Mouse (Mus musculus) ovary, adult 18-20 months (tissue): ENCODE results near the gene Rpl13a.
"Not testable (repeated sequence)": the region's sequence is repeated elsewhere in the genome, so short reads cannot be mapped to it uniquely, and the experiment has no call there.

ENCODE experiments used
- DNase-seq: peaks from one replicate; pipeline ENCODE4 v3.0.0; 2022; ENCODE audit warnings: low spot score, mixed read lengths

Rpl13a gene

DNA sequence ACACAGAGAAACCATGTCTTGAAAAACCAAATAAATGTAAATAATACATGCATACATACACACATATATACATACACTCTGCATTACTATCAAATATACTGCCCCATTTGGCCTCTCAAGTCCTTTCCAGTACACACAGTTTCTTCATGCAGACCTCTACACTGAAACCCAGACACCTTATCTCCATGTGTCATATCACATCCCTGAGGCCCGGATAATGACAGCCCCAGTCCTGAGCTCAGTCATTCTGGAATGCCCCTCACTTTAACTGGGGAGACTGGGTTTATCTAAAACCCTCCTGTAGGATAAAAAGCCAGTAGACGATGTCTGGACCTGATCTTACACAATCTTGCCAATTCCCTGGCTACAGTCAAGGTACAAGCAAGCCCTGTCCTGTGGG lies 15.1 kb downstream of the Rpl13a start:
- DNase-seq, result no peak

DNA sequence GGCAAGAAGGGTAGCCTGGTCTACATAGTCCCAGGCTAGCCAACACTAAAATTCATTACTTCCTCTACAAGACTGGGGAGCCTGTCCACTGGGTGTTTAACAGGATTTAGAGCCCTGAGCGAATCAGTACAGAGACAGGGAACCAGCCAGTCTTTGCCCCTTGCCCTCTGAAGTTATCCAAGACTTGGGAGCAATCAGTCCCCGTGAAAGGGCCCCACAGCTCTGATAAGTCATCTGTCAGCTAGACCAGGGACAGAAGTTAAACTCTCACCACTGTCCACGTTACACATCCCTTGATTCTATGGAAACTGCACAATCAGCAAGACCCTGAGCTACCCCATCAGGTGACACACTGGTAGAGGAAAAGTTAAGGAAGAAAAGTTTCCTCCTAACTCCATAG lies 16.0 kb downstream of the Rpl13a start:
- DNase-seq, result no peak

DNA sequence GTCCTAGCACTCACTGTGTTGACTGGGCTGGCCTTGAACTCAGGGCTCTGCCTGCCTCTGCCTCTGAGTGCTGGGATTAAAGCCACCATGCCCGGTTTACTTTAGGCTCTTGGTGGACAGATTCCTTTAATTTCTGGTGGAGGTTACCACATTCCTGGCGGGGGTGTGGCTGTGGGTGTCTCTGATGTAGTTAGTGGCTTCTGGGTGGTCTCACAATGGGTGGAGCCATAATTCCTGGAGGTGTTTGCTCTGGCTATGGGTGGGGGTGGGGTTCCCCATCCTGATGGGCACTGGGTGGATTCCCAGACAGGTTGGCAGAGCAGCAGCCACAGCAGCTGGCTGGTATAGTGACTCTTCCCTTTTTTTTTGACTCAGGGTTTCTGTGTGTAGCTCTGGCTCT lies 16.6 kb downstream of the Rpl13a start:
- no peak for DNase-seq

DNA sequence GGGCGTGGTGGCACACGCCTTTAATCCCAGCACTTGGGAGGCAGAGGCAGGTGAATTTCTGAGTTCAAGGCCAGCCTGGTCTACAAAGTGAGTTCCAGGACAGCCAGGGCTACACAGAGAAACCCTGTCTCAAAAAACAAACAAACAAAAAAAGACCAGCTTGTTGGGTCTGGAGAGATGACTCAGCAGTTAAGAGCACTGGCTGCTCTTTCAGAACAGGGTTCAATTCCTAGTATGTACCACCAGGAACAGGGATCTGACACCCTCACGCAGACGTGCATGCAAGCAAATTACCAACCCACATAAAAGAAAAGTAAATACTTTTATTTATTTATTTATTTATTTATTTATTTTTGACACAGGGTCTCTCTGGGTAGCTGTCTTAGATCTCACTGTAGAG lies 18.5 kb downstream of the Rpl13a start:
- not testable (repeated sequence) for DNase-seq

DNA sequence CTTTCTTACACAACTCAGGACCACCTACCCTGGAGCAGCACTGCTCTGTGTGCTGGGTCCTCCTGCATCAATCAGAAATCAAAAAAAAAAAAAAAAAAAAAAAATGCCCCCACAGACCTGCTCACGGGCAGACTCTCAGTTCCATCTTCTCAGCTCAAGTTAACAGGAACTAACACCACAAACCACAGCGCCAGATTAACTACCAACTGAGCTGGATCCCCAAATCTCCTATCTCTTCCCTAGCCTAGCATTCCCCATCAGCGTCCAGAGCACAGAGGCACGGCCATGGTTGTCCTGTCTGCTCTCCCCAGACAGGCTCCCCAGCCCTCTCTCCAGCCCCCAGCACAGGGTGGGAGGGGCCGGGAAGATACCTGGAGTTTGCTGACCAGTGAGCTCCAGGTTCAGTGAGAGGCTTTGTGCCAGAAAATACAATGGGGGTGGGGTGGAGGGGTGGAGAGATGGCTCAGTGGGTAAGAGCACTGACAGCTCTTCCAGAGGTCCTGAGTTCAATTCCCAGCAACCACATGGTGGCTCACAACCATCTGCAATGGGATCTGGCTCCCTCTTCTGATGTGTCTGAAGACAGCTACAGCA lies 21.4 kb downstream of the Rpl13a start:
- DNase-seq, result no peak

- DNase-seq, result no peak
Measured at GRCm38 (mm10) chr7:45106441-45106840, 22.1 kb downstream of the Rpl13a start.

DNA sequence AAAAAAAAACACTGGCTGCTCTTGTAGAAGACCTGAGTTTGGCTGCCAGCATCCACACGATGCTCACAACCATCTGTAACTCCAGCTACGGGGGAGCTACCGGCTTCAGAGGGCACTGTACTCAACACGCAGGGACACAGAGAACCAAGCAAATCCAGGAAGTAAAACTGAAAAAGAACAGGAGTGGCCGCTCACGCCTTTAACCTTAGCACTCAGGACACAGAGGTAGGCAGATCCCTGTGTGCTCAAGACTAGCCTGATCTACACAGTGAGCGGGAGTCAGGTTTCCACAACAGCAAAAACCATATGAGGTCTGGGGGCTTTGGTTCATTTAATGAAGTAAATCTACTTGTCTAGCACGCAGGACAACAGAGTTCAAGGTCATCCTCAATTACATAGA lies 23.1 kb downstream of the Rpl13a start:
- no peak for DNase-seq

DNA sequence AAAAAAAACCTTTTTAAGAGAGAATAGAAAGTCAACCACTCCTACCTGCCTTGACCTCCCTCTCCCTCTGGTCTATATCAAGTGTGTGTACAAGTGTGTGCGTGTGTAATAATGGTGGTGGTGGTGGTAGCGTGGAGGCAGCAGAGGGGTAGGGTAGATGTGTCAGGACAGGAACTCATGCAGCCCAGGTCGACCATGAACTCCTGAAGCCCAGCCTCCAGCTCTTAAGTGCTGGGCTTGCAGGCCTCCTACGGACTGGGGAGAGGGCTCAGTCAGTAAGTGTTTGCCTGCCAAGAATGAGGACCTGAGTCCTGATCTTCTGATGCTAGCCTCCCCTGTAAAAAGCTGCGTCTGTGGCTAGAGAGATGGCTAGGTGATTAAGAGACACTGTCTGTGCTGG lies 23.6 kb downstream of the Rpl13a start:
- DNase-seq, result no peak

DNA sequence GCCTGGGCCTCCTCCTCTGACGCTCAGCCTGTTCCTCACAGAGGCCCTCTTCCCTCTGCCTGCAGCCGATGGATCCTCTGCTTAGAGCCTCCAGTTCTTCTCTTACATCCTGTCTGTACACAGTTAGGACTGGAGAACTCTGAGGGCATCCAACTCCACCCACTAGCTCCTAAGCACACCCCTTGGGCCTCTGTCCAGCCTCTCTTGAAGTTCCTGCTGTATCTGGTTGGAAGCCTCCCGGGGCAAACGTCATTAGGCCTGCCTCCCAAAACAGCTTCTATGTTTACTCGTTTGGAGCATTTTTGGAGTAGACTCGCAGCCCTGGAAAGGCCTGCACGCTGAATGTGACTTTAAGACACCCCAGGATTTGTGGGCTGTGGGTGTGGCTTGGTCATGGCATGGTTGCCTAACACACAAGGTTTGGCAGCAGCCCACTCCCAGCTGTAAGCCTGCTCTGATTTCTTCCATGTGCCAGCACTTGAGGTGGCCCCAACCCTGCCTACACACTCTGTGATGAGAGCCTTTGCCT lies 24.8 kb downstream of the Rpl13a start, which contains the start of gene Fcgrt:
Gene Fcgrt (minus strand): TSS at position 200 of the 529 bp plus-strand sequence.
- DNase-seq, result peak; percentile 94

- no peak for DNase-seq
Measured at GRCm38 (mm10) chr7:45102940-45103585, 25.5 kb downstream of the Rpl13a start.

DNA sequence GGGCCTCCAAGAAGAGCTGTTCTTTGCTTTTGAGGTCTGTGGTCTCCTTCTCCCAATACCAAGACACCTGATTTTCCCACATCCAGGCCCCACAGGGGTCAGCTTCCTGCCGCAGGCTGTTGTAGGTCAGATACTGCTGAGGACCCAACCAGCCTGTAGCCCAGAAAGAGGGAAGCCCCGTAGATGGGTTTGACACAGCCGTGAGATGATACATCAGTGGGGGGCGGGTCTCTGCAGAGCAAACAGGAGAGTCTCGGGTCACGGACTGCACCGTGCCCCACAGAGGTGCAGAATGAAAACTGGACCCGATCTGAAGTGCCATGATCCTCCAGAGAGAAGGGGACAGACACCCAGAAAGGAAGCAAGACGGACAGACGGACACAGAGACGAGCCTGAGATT lies 26.1 kb downstream of the Rpl13a start:
- DNase-seq, result no peak

DNA sequence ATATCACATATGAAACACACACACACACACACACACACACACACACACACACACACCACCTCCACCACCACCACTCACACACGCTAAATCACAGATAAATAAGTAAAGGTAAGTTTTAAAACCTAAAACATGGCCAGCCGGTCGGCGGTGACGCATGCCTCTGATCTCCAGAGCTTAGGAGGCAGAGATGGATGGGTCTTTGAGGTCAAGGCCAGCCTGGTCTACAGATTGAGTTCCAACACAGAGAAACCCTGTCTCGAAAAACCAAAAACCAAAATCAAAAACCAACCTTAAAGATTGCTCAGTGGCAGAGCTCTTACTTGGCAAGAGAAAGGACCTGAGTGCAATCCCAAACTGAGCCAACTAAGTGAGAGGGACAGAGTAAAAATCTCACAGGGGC lies 28.5 kb downstream of the Rpl13a start:
- no peak for DNase-seq

DNA sequence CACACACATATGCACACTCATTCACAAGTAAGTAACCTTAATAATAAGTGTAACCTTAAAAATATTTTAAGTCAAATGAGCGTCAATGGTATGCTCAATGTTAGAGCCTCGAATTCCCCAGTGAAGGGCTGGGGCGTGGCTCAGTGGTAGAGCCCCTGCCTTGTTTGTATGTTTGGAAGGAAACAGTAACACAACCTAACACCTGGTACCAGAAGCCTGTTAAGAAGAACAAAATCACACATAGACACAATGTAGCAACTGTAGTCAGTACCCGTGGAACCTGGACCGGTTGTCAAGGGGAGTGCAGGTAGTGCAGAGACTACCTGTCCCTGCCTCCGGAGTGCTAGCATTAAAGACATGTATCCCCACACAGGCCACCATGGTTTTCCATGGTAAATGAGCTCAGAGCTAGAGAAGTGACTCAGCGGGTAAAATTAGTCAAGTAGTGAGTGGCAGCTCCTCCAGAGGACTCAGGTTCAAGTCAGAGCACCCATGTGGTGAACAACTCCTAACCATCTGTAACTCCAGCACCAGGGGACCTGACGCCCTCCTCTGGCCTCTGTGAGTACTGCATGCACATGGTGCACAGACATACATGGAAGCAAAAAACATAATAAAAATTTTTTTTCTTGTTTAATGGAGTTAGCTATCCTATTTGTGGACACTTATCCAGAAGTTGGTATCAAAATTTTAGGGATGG lies 29.9 kb downstream of the Rpl13a start:
- DNase-seq, result no peak

- DNase-seq, result no peak
Measured at GRCm38 (mm10) chr7:45097479-45097878, 31.1 kb downstream of the Rpl13a start.

DNA sequence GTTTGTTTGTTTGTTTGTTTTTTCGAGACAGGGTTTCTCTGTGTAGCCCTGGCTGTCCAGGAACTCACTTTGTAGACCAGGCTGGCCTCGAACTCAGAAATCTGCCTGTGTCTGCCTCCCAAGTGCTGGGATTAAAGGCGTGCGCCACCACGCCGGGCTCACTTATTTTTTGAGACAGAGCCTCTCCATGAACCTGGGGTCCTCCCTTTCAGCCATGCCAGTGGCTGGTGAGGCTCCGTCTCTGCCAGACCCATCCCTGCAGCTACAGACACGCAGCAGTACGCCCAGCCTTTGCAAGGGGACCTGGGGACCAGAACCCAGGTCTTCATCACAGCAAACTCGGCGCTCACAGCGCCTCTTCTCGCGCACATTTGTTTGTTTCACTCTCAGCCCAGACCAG lies 32.6 kb downstream of the Rpl13a start:
- DNase-seq, result not testable (repeated sequence)

DNA sequence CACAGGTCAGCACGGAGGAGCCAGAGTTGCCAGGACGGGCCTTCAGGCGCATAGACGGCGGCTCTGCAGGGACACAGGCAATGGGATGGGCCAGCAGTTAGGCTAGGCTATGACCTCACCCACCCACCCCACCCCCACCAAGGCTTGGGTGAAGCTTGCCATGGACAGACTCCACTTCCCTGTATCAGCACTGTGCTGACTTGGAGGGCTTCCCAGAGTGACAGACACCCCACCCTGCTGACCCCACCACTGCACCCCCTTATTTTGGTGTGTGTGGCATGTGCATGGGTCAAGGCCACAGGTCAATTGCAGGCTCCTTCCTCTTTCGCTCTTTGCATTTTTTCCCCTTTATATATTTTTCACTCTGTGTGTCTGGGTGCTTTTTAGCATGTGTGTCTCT lies 33.2 kb downstream of the Rpl13a start:
- no peak for DNase-seq

DNA sequence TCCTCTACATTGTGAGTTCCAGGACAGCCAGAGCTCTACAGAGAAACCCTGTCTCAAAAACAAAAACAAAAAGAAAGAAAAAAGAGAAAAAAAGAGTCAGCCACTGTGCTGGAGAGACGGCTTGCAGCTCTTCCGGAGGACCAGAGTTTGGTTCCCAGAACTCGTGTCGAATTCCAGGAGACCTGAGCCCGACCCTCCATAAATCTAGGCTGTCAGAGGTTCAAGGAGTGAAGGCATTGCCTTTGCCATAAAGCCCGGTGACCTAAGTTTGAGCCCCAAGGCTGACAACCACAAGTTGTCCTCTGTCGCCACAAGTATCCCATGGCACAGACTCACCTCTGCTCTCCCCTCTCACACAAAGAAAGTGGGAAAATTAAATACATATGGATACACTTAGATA lies 34.4 kb downstream of the Rpl13a start:
- DNase-seq, result no peak

DNA sequence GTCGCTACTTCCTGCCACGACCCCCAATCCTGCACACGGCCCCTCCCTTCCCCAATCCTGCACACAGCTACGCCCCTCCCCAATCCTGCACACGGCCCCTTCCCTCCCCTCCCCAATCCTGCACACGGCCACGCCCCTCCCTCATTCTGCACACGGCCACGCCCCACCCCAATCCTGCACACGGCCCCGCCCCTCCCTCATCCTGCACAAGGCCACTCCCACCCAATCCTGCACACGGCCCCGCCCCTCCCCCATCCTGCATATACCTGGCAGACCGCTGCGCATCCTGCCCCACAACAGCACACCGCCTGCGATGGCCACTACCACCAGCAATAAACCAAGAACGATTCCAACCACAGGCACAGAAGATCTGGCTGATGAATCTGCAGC lies 35.0 kb downstream of the Rpl13a start:
- no peak for DNase-seq

DNA sequence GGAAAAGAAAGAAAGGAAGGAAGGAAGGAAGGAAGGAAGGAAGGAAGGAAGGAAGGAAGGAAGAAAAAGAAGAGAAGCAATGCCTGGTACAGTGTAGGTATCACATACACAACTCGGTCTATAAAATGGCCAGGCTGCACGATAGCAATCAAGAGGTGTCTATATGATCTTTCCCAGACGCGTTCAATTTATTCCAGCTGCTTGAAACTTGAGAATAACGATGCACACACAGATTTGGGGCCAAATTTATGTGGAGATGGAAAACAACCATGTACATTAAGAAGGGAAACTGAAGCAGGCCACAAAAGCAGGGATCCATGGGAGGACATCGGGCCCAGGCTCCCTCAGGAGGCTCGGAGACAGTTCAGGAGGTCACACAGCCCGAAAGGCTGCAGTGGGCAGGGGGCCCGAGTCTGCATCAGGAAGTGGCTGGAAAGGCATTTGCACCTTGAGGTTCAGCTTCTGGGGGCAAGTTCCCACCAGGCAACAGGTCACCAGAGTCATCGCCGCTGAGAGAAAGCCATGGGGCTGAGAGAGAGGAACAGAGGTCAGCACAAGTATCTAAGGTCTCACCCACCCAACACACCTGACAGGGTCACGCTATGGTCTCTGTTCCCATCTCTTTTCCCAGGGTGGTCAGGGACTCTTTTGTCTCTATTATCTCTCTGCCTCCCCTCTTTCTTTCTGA lies 35.6 kb downstream of the Rpl13a start:
- DNase-seq, result no peak

DNA sequence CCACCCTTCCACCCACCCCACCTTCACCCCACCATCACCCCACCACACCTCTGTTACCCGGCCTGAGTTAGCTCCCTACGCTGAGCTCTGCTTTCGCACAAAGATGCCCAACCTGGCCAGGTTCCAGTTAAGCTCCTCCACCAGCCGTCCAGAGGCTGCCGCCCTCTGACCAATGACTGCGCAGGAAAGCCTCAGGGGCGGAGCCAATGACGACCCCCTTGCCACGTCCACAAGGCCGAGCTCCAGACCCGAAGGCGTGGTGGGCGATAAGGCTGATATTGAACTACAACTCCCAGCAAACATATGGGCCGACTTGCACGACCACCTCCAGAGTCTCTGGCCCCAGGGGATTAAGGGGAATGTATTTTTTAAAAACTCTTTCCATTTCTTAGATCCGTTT lies 36.5 kb downstream of the Rpl13a start, which contains the start of gene Rcn3:
Gene Rcn3 (minus strand): TSS at position 174 of the 400 bp plus-strand sequence.
- peak; percentile 92 for DNase-seq

GRCm38 (mm10) chr7:45091001-45091990 lies 37.3 kb downstream of the Rpl13a start:
- no peak for DNase-seq
